ENCODE assay signal across 35 mouse cellular contexts in the genomic region with DNA sequence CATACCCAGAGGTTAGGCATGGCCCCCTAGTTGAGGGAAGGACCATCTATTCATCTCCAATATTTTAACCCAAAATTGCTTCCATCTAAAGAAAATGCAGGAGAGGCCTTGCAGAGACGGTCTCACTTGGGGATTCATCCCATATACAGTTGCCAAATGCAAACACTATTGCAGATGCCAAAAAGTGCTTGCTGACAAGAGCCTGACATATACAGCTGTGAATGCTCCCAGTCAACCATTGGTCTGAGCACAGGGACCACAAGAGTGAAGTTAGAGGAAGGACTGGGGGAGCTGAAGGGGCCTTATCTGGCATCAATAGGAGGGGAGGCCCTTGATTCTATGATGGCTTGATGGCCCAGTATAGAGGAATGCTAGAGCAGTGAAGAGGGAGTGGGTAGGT.
"Had no signal": no experiment of that assay in that cellular context is flagged by ENCODE, and none has a peak within 500 bp of the region (broad histone marks: within the 10 kb centered on the region; RNA-seq: fewer than 3 reads in every experiment).

No protein-coding gene starts in this region.

- H3K27me3 ChIP-seq: heart, embryonic 12.5 days; heart, embryonic 13.5 days; heart, embryonic 15.5 days; hindbrain, embryonic 12.5 days; hindbrain, embryonic 13.5 days; hindbrain, embryonic 15.5 days; intestine, embryonic 15.5 days; kidney, embryonic 15.5 days had no signal

- H3K4me1 ChIP-seq: heart, embryonic 10.5 days; heart, embryonic 12.5 days; heart, embryonic 13.5 days; heart, embryonic 15.5 days; hindbrain, embryonic 10.5 days; hindbrain, embryonic 12.5 days; hindbrain, embryonic 13.5 days; hindbrain, embryonic 15.5 days; intestine, embryonic 15.5 days; kidney, embryonic 15.5 days had no signal

- H3K27ac ChIP-seq: heart, adult 2 months; heart, embryonic 10.5 days; heart, embryonic 13.5 days; heart, embryonic 15.5 days; hindbrain, embryonic 10.5 days; hindbrain, embryonic 12.5 days; hindbrain, embryonic 13.5 days; hindbrain, embryonic 14.5 days; hindbrain, embryonic 15.5 days; hindbrain, postnatal 0 days; intestine, embryonic 15.5 days; kidney, embryonic 15.5 days; kidney, postnatal 0 days; layer of hippocampus, adult 2 months had no signal

- H3K9me3 ChIP-seq: heart, embryonic 10.5 days; heart, embryonic 12.5 days; heart, embryonic 13.5 days; heart, embryonic 15.5 days; hindbrain, embryonic 10.5 days; hindbrain, embryonic 12.5 days; hindbrain, embryonic 13.5 days; hindbrain, embryonic 15.5 days; intestine, embryonic 15.5 days; kidney, embryonic 15.5 days had no signal

- H3K4me3 ChIP-seq: heart, adult 2 months; heart, embryonic 10.5 days; heart, embryonic 12.5 days; heart, embryonic 13.5 days; heart, embryonic 15.5 days; hindbrain, embryonic 10.5 days; hindbrain, embryonic 12.5 days; hindbrain, embryonic 13.5 days; hindbrain, embryonic 15.5 days; intestine, embryonic 15.5 days; kidney, embryonic 15.5 days; layer of hippocampus, adult 2 months had no signal

- DNase-seq: heart, adult 2 months; heart, postnatal 10 days; heart, postnatal 14 days; heart, postnatal 36 days; heart, postnatal 4 days; kidney, adult 11 months; kidney, adult 18-20 months; kidney, adult 2 months; kidney, adult 8-10 months; kidney, adult 9 months; kidney, postnatal 10 days; kidney, postnatal 14 days; kidney, postnatal 25 days; kidney, postnatal 36 days; kidney, postnatal 4 days; layer of hippocampus, adult 9-11 months had no signal

- H3K36me3 ChIP-seq: heart, embryonic 10.5 days; heart, embryonic 12.5 days; heart, embryonic 13.5 days; heart, embryonic 15.5 days; hindbrain, embryonic 10.5 days; hindbrain, embryonic 12.5 days; hindbrain, embryonic 13.5 days; hindbrain, embryonic 15.5 days; intestine, embryonic 15.5 days; kidney, embryonic 15.5 days had no signal

- ATAC-seq: hindbrain, embryonic 16.5 days; hindbrain, postnatal 0 days; inflammation-experienced regulatory T-cells, adult 6 months; intestine, embryonic 15.5 days; intestine, embryonic 16.5 days; intestine, postnatal 0 days had no signal

- H3K4me2 ChIP-seq: heart, embryonic 11.5 days; heart, embryonic 12.5 days; heart, embryonic 13.5 days; heart, embryonic 15.5 days; hindbrain, embryonic 12.5 days; hindbrain, embryonic 13.5 days; hindbrain, embryonic 14.5 days; hindbrain, embryonic 15.5 days; intestine, embryonic 15.5 days; kidney, embryonic 15.5 days had no signal

- H3K9ac ChIP-seq: heart, embryonic 12.5 days; heart, embryonic 13.5 days; heart, embryonic 15.5 days; hindbrain, embryonic 12.5 days; hindbrain, embryonic 13.5 days; hindbrain, embryonic 14.5 days; hindbrain, embryonic 15.5 days; intestine, embryonic 15.5 days; kidney, embryonic 15.5 days had no signal
